Mouse (Mus musculus): ENCODE data around the gene Sdr9c7.
"Not testable (repeated sequence)": the region's sequence is repeated elsewhere in the genome, so short reads cannot be mapped to it uniquely, and the experiment has no call there.

Sdr9c7 gene

GRCm38 (mm10) chr10:127907386-127907951 is 9.2 kb downstream of the Sdr9c7 start:
- no peak for DNase-seq (ENCODE audit: low spot score)

GRCm38 (mm10) chr10:127915578-127915977 is 17.3 kb downstream of the Sdr9c7 start:
- DNase-seq (ENCODE audit: low spot score) = no peak

DNA sequence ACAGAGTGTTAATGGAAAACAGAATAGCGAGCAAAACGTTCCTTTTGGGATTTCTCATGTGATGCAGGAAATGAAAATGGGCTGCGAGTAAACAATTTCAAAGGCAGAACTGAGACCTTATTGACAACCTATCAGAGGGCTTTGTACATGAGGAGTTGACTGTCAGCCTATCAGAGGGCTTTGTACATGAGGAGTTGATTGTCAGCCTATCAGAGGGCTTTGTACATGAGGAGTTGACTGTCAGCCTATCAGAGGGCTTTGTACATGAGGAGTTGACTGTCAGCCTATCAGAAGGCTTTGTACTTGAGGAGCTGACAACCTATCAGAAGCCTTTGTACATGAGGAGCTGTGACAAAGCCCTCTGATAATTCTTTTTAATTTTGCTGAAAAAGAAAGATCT is 18.9 kb downstream of the Sdr9c7 start:
- DNase-seq (ENCODE audit: low spot score) = not testable (repeated sequence)

DNA sequence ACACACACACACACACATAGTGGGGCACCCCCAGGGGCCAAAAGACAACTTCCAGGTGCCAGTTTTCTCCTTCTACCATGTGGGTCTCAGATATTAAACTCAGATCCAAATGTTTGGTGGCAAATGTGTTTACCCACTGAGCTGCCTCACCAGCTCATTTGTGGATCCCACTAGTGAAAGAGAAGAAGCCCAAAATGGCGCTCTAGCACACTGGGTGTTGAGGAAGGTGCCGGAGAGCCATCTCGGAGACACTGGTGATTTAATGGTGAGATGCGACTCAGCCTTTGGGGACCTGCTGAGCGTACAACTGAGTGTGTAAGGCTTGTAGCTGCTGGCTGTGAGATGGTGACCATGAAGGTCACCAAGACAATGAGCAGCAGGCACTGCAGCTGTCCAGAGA is 19.3 kb downstream of the Sdr9c7 start:
- no peak for DNase-seq (ENCODE audit: low spot score)

DNA sequence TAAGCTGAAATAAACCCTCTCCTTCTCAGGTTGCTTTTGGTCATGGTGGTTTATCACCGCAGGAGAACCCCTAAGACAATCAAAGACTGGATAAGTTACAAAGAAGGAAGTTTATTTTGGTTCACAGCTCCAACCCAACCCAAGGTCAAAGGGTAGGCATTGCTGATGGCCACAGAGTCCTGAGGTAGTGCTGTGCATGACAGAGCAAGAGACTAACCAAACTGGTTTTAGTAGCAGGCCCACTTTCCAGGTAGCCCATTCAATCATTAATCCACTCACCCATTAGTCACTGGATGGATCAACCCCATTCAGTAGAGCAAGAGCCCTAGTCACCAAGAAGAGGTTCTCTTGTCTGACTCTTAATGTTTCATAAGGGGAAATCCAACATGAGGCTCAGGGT is 23.9 kb downstream of the Sdr9c7 start:
- no peak for DNase-seq (ENCODE audit: low spot score)

DNA sequence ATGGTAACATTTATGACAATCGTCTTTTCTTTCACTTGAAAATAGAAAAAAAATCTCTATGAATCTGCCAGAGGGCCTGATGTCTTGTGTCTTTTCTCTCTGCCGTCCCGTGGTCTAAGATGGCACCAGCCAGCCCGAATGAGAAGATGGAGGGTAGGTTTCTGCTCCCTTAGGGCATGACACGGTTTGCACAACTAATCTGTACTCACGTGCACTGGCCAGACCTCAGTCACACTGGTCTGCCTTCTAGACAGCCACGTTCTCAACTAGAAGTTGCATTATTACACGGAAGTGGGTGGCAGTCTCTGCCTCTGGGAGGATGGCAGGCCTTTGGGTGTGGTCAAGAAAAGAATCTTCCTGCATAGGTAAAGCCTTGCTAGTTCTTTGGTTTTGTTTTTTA is 24.7 kb downstream of the Sdr9c7 start:
- DNase-seq (ENCODE audit: low spot score) = no peak

DNA sequence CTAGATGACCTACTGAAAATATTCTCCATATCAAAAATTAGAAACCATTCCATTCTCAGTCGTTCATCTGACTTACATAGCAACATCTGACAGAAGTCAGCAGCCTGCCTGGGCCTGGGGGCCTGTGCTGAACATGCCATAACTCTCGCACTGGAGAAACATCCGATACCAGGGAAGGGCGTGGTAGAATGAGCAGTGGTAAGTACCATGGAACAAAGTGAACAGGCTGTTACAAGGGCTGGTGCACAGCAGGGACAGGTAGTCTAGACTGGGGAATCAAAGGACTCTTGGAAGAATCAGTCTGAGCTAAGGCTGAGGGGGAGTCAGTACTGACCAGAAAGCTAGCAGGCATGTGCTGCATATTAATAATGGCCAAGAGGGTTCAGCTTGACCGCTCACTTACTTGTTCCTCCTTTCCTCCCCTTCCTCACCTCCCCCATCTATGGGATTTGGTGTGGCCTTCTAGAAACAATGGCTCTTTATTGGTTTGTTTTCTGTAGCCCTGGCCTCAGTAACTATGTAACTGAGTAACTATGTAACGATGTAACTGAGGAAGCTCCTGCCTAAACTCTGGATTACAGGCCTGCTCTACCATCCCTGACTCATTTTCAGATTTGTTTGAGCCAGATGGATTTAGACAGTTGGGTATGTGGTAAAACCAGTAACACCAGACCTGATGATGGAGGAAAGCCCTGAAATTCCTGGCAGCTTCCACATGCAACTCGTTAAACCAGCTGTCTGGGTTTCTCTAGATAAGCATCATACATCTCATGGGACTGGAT is 26.5 kb downstream of the Sdr9c7 start:
- DNase-seq (ENCODE audit: low spot score) = no peak

DNA sequence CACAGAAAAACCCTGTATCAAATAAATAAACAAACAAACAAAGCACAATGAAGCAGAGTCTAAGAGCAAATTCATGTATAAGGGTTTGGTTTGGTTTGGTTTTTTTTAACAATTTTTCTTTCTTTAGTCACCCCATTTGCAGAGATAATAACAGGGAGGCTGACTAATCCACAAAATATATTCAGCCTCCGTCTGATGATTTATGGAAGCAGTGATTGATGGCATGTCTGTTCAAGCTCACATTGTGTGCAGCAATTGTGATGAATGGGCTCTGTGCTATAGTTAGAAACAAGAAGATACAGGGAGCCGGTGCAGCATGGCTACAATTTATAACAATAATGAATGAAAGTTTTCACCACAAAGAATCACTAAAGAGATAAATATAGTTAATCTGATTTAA is 29.4 kb downstream of the Sdr9c7 start:
- no peak for DNase-seq (ENCODE audit: low spot score)

GRCm38 (mm10) chr10:127932290-127932926 is 34.1 kb downstream of the Sdr9c7 start:
- DNase-seq (ENCODE audit: low spot score) = no peak

GRCm38 (mm10) chr10:127936271-127936670 is 38.0 kb downstream of the Sdr9c7 start:
- DNase-seq (ENCODE audit: low spot score) = no peak

DNA sequence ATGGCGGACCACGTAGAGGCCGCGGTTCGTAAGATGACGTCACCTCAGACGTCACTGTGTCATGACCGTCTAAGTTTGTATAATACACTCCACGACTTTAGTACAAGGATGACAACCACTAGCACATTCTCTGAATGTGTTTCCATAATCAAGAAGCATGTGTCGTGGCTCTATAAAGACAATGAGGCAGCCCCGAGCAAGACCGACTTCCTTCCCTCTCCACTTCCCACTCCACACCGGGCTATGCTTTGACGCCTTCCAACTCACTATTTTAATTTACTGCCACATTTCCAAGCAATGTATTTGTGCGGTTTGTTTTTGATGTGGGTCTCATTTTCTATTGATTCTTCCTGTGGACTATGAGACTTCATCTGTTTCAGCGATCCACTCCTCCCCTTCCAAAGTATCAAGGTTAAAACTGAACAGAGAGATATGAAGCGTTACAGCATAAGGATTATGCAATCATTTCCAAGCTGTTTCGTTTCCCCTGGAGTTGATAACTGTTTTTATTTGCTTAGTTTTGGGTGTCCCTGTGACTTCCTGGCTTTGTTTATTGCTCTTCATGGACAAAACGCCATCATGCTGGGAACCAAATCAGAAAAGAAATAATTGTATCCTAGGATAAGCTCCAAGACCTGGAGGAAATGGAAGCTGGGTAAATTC is 38.6 kb downstream of the Sdr9c7 start:
- peak; percentile 32 for DNase-seq (ENCODE audit: low spot score)

- peak; percentile 66 for DNase-seq (ENCODE audit: low spot score)
These were observed 39.2 kb downstream of the Sdr9c7 start for GRCm38 (mm10) chr10:127937428-127938010.

- DNase-seq (ENCODE audit: low spot score) = not testable (repeated sequence)
These were observed 41.3 kb downstream of the Sdr9c7 start for GRCm38 (mm10) chr10:127939667-127940066.

- peak; percentile 36 for DNase-seq (ENCODE audit: low spot score)
These were observed 47.2 kb downstream of the Sdr9c7 start for GRCm38 (mm10) chr10:127945432-127946064.

- no peak for DNase-seq (ENCODE audit: low spot score)
These were observed 51.3 kb downstream of the Sdr9c7 start for GRCm38 (mm10) chr10:127949596-127950130.

DNA sequence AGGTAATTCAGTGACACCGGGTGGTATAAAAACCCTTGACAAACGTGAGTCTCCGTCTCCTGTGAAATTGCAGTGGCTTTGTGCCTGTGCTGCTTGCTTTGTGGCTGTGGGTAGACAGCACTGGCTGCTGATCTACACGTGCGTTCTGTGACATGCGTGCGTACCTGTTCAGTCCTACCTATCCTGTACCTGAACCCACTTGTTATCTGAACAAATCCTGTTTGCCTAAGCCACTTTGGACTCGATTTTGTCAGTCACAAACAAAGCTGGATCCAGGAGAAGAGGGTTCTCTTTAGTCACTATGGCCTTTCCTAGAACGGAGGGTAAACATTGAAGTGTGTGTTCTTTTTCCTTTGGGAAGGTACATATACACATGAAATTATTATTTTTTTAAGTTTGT is 53.1 kb downstream of the Sdr9c7 start:
- no peak for DNase-seq (ENCODE audit: low spot score)

DNA sequence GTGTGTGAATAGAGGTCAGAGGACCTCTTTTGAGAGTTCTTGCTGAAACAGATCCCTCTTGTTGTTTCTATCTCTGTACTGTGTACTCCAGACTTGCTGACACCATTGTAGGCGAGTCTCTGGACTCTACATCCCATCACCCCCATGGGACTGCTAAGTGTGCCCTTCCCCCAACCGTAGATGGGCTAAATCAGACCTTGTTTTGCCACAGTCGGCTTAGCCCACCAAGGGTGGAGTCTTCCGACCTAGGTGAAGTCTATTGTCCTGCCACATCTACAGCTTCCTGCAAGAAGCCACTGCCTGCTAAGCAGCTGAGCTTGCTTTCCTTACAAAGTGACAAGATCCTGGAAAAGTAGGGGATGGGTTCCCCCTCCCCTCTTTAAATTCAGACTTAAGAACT is 53.5 kb downstream of the Sdr9c7 start:
- DNase-seq (ENCODE audit: low spot score) = no peak

DNA sequence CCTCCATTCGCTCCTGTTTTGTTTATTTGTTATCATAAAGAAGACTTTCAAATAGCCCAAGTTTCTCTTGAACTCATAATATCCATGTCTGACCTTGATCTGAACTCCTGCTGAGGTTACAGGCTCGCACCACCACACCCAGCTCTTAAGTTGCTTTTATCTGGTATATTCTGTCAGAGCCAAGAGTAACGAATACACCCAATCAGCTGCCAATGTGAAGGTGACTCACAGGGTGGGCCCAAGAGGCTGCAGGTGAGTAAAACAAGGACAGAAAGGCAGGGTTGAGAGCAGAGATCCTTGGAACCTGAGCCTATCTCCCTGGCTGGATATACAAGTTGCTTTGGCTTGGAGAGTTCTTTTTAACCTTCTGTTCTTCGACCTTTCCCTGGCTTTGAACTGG is 56.7 kb downstream of the Sdr9c7 start:
- no peak for DNase-seq (ENCODE audit: low spot score)

GRCm38 (mm10) chr10:127956168-127956816 is 58.0 kb downstream of the Sdr9c7 start:
- DNase-seq (ENCODE audit: low spot score) = peak; percentile 70

GRCm38 (mm10) chr10:127959161-127959679 is 60.9 kb downstream of the Sdr9c7 start:
- DNase-seq (ENCODE audit: low spot score) = no peak

All from lung, postnatal 25 days (tissue).